Mouse (Mus musculus): ENCODE measurements at regions not wholly inside any gene's neighbourhood (a gene's known extent, or its start where the extent isn't known, plus 50 kb on each side); places are given as distances from the start of the nearest gene placed in this dataset.
"Not testable (repeated sequence)": the region's sequence is repeated elsewhere in the genome, so short reads cannot be mapped to it uniquely, and the experiment has no call there.

- Histone ChIP-seq H3K4me1 (ENCODE audit: control insufficient read depth, insufficient read depth, low read length) (no peaks in the 10 kb centered on the region), H3K36me3 (ENCODE audit: control insufficient read depth, insufficient read depth, low read length) (no peaks in the 10 kb centered on the region), H3K27ac (ENCODE audit: insufficient read depth, low read depth, low read length) (no peak overlapping the region), H3K27me3 (replicated peaks; ENCODE audit: control insufficient read depth, insufficient read depth, low read length) (no peaks in the 10 kb centered on the region), H3K4me3 (ENCODE audit: insufficient read depth, low read depth, low read length) (no peak overlapping the region)
- 61% methylated on average over 5 of the region's 5 CpGs for WGBS
- TF ChIP-seq POLR2A (IDR thresholded peaks at IDR 0.05; ENCODE audit: low read depth, low read length): no peak
- DNase-seq: no peak
Observed at GRCm38 (mm10) chr16:93319581-93319980, 284.3 kb downstream of the Setd4 start.

- 56% methylated on average over 12 of the region's 12 CpGs for WGBS
- DNase-seq: no peak
- TF ChIP-seq POLR2A (IDR thresholded peaks at IDR 0.05; ENCODE audit: low read depth, low read length) (no peak), CTCF (conservative IDR thresholded peaks at IDR 0.05; ENCODE audit: insufficient read depth, insufficient read length, low read depth, low read length) (no peak)
Observed at GRCm38 (mm10) chr16:93311644-93312043, 292.2 kb downstream of the Setd4 start.

GRCm38 (mm10) chr16:93308666-93309360 lies 295.1 kb downstream of the Setd4 start:
- Histone ChIP-seq H3K4me1 (ENCODE audit: control insufficient read depth, insufficient read depth, low read length) (no peaks in the 10 kb centered on the region), H3K36me3 (ENCODE audit: control insufficient read depth, insufficient read depth, low read length) (no peaks in the 10 kb centered on the region), H3K4me3 (ENCODE audit: insufficient read depth, low read depth, low read length) (no peak overlapping the region), H3K27ac (ENCODE audit: insufficient read depth, low read depth, low read length) (no peak overlapping the region), H3K27me3 (replicated peaks; ENCODE audit: control insufficient read depth, insufficient read depth, low read length) (no peaks in the 10 kb centered on the region)
- DNase-seq: no peak
- 93% methylated on average over 2 of the region's 2 CpGs for WGBS
- no peak for TF ChIP-seq POLR2A (IDR thresholded peaks at IDR 0.05; ENCODE audit: low read depth, low read length)
- no peak for TF ChIP-seq CTCF (conservative IDR thresholded peaks at IDR 0.05; ENCODE audit: insufficient read depth, insufficient read length, low read depth, low read length)

More at GRCm38 (mm10) chr16:93311644-93312043, 292.2 kb downstream of the Setd4 start:
- Histone ChIP-seq H3K4me1 (ENCODE audit: control insufficient read depth, insufficient read depth, low read length) (no peaks in the 10 kb centered on the region), H3K27me3 (replicated peaks; ENCODE audit: control insufficient read depth, insufficient read depth, low read length) (no peaks in the 10 kb centered on the region), H3K4me3 (ENCODE audit: insufficient read depth, low read depth, low read length) (no peak overlapping the region), H3K27ac (ENCODE audit: insufficient read depth, low read depth, low read length) (no peak overlapping the region), H3K36me3 (ENCODE audit: control insufficient read depth, insufficient read depth, low read length) (no peaks in the 10 kb centered on the region)

GRCm38 (mm10) chr16:93306951-93307350 lies 296.9 kb downstream of the Setd4 start:
- Histone ChIP-seq H3K4me1 (ENCODE audit: control insufficient read depth, insufficient read depth, low read length) (no peaks in the 10 kb centered on the region), H3K27me3 (replicated peaks; ENCODE audit: control insufficient read depth, insufficient read depth, low read length) (no peaks in the 10 kb centered on the region), H3K4me3 (ENCODE audit: insufficient read depth, low read depth, low read length) (no peak overlapping the region), H3K36me3 (ENCODE audit: control insufficient read depth, insufficient read depth, low read length) (no peaks in the 10 kb centered on the region), H3K27ac (ENCODE audit: insufficient read depth, low read depth, low read length) (no peak overlapping the region)
- no peak for DNase-seq
- TF ChIP-seq CTCF (conservative IDR thresholded peaks at IDR 0.05; ENCODE audit: insufficient read depth, insufficient read length, low read depth, low read length) (no peak), POLR2A (IDR thresholded peaks at IDR 0.05; ENCODE audit: low read depth, low read length) (no peak)
- 90% methylated on average over 18 of the region's 18 CpGs for WGBS

- DNase-seq; H3K36me3 ChIP-seq (ENCODE audit: control insufficient read depth, insufficient read depth, low read length); H3K4me1 ChIP-seq (ENCODE audit: control insufficient read depth, insufficient read depth, low read length); H3K4me3 ChIP-seq (ENCODE audit: insufficient read depth, low read depth, low read length); H3K27me3 ChIP-seq (replicated peaks; ENCODE audit: control insufficient read depth, insufficient read depth, low read length); H3K27ac ChIP-seq (ENCODE audit: insufficient read depth, low read depth, low read length): not testable (repeated sequence)
- 53% methylated on average over 7 of the region's 7 CpGs for WGBS
Observed at GRCm38 (mm10) chr16:93306140-93306539, 297.7 kb downstream of the Setd4 start.

- TF ChIP-seq CTCF (conservative IDR thresholded peaks at IDR 0.05; ENCODE audit: insufficient read depth, insufficient read length, low read depth, low read length): no peak
- TF ChIP-seq POLR2A (IDR thresholded peaks at IDR 0.05; ENCODE audit: low read depth, low read length): no peak
- Histone ChIP-seq H3K27ac (ENCODE audit: insufficient read depth, low read depth, low read length) (no peak overlapping the region), H3K4me1 (ENCODE audit: control insufficient read depth, insufficient read depth, low read length) (no peaks in the 10 kb centered on the region; the same call in 1 of the 2 replicates), H3K4me3 (ENCODE audit: insufficient read depth, low read depth, low read length) (no peak overlapping the region), H3K36me3 (ENCODE audit: control insufficient read depth, insufficient read depth, low read length) (no peaks in the 10 kb centered on the region), H3K27me3 (replicated peaks; ENCODE audit: control insufficient read depth, insufficient read depth, low read length) (no peaks in the 10 kb centered on the region; the same call in 1 of the 2 replicates)
- no peak for DNase-seq
- WGBS: 56% methylated on average over 4 of the region's 5 CpGs
Observed at GRCm38 (mm10) chr16:93294430-93294829, 309.4 kb downstream of the Setd4 start.

GRCm38 (mm10) chr16:93292965-93293653 lies 310.8 kb downstream of the Setd4 start:
- WGBS: 27% methylated on average over 13 of the region's 13 CpGs
- Histone ChIP-seq H3K4me3 (ENCODE audit: insufficient read depth, low read depth, low read length) (no peak overlapping the region), H3K36me3 (ENCODE audit: control insufficient read depth, insufficient read depth, low read length) (no peaks in the 10 kb centered on the region), H3K27ac (ENCODE audit: insufficient read depth, low read depth, low read length) (no peak overlapping the region), H3K27me3 (replicated peaks; ENCODE audit: control insufficient read depth, insufficient read depth, low read length) (no peaks in the 10 kb centered on the region; the same call in 1 of the 2 replicates), H3K4me1 (ENCODE audit: control insufficient read depth, insufficient read depth, low read length) (no peaks in the 10 kb centered on the region; the same call in 1 of the 2 replicates)
- no peak for TF ChIP-seq POLR2A (IDR thresholded peaks at IDR 0.05; ENCODE audit: low read depth, low read length)
- peak; percentile 90 for TF ChIP-seq CTCF (conservative IDR thresholded peaks at IDR 0.05; ENCODE audit: insufficient read depth, insufficient read length, low read depth, low read length)
- DNase-seq: peak; percentile 65

Data from kidney, adult 2 months (tissue).